Mouse (Mus musculus) granulocyte monocyte progenitor cell, adult 5-6 weeks (primary cell): ENCODE data around the gene Cypt14. TPM values are rescaled to one million over a fixed set of nuclear protein-coding genes. Genes with fewer than 3 reads are reported as not detected.
"Not testable (repeated sequence)": the region's sequence is repeated elsewhere in the genome, so short reads cannot be mapped to it uniquely, and the experiment has no call there.

Source experiments
- ATAC-seq: replicated peaks from 2 replicates; pipeline ENCODE4 v1.8.0; 2016; ENCODE audit warnings: mild to moderate bottlenecking, moderate TSS enrichment, inconsistent platforms; ENCODE audit not compliant: poor library complexity, severe bottlenecking
- total RNA-seq, 2 experiments: library from RNA; stranded (forward) in 1 of 2; stranded (reverse) in 1 of 2; fragments of 200-712, 200-1000 nt in 1 of 2; fragments of >200 nt in 1 of 2; fragmentation: Nextera tagmentation in 1 of 2; gene quantifications; 2 replicates each; pipeline ENCODE4 v1.2.3; 2014 to 2017

Gene Cypt14
- total RNA-seq (2014; fragmentation: Nextera tagmentation) = not detected in 2 replicates
- not detected in 2 replicates for total RNA-seq (2017)

DNA sequence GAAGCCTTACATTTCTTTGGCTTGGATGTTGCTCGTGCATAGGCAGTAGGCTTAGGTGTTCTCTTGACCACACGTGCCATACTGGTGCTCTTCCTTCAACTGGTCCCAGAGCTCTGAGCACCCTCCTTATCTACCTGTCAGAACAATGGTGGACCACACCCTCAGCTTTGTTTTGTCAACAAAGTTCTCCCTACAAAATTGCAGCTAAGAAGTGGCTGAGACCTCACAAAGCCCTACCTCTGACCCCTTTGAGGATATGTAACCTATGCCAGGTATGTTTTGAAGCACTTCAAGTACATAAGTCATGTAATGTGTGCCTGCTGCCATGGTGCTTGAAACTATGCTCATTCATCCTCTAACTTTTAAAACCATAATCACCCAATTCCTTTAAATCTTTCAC lies at the start of gene Cypt14:
Gene Cypt14, minus strand, starts transcription at position 101 of the 400 bp plus-strand sequence.
- ATAC-seq = not testable (repeated sequence)
